Mouse (Mus musculus): Measurements from ENCODE around the gene Myl7.
"Not testable (repeated sequence)": the region's sequence is repeated elsewhere in the genome, so short reads cannot be mapped to it uniquely, and the experiment has no call there.

Myl7 gene

DNA sequence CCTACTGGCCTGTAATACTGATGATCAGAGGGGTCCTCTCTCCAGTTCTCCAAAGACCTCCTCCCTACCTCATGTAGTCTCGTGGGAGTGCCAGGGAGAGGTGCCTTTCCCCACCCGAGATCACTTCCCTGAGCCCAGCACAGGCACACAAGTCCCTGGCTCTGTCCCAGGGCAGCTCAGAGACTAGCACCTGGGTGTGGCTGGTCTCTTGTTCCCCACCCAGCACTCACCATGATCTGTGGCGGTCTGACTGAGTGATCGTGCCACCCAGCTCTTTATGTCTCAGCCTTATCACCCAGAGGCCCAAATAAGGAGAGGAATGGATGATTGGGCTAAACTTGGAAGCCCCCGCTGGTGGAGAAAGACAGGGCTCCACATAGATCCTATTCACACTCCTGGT is at the start of gene Myl7:
Gene Myl7, minus strand, starts transcription at position 252 of the 400 bp plus-strand sequence.
- DNase-seq (ENCODE audit: low spot score in 2 of 2) = no peak

GRCm38 (mm10) chr11:5947796-5948195 is 49.2 kb upstream of the Myl7 start:
- DNase-seq (ENCODE audit: low spot score in 2 of 2) = no peak

DNA sequence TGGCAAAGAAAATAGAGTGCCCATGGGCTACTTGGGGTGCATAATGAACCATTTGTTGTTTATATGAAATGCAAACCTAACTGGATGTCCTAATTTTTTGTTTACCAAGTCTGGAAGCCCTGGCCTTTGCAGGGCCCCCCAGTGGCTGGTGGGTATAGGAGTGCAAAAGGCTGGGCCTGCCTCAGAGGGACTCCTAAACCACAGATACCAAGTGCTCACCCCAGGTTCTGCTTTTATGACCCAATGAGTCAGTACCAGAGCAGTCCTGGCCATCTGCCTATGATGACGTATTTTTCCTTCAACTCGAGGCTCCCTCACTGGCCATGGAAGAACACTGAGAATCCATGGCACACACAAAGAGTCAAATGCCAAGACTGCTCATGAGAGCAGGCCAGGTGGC is 46.5 kb upstream of the Myl7 start:
- DNase-seq (ENCODE audit: low spot score in 2 of 2) = no peak

DNA sequence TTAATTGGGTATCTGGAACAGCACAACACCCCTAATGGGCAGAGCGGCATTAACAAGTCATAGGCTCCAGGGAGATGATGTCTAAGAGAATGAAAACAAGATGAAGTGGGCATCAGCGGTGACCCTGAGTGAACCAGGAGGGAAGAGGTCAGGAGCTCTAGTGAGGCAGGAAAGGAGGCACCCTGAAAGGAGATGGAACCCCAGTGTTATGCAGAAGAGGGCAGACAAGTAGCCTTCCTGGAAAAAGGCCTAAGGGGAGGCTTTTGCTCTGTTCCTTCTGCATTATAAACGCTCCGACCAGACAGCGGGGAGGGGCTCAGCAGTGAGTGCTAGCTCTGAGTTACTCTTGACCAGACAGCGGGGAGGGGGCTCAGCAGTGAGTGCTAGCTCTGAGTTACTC is 44.4 kb upstream of the Myl7 start:
- no peak for DNase-seq (ENCODE audit: low spot score in 2 of 2)

GRCm38 (mm10) chr11:5934531-5934930 is 35.9 kb upstream of the Myl7 start:
- DNase-seq (ENCODE audit: low spot score in 2 of 2) = not testable (repeated sequence)

GRCm38 (mm10) chr11:5931947-5932346 is 33.4 kb upstream of the Myl7 start:
- DNase-seq (ENCODE audit: low spot score in 2 of 2) = not testable (repeated sequence)

- no peak for DNase-seq (ENCODE audit: low spot score in 2 of 2)
These were observed 32.0 kb upstream of the Myl7 start for GRCm38 (mm10) chr11:5930578-5930977.

- DNase-seq (ENCODE audit: low spot score in 2 of 2) = no peak
These were observed 28.2 kb upstream of the Myl7 start for GRCm38 (mm10) chr11:5926696-5927220.

DNA sequence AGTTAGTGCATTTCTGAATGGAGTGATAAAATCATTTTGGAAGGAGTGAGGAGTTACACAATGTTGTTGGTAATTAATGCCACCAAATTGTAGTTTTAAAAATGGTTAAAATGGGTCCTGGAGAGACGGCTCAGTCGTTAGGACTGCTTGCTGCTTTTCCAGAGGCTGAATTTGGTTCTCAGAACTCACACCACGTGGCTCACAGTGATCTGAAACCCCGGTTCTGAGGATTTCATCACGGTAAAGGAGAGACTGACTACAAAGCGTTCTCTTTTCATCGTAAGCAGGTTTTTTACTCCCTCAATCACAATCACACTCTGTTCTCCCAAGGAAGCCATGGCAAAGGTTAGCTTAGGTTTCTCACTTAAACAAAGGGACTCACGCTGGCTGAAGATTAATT is 26.1 kb upstream of the Myl7 start:
- DNase-seq (ENCODE audit: low spot score in 2 of 2) = no peak

DNA sequence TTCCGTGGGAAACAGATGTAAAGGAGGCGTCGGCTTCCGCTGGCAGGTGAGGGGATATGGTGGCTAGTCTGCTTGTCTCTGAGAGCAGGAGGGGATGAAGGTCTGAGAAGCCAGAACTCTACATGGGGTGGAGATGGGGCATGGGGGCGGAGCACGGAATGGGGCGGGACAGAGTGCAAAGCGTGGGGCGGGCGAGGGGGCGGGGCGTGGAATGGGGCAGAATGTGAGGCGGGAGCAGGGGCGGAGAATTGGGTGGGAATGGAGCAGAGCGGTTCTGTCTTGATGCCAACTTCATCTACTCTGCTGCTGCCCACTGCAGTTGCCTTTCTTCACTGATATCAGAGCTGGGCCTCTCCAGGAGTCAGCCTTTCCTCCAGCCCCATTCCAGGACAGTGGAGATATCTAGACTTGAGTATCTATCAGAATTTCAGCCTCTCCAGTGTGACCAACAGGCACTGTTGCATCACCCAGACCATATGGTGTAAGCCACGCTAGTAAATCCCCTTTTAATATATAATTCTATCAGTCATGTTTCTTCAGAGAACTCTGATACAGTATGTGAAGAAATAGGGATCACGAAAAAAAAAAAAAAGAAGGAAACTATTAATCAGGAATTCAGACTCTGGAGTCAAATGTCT is 21.9 kb upstream of the Myl7 start:
- no peak for DNase-seq (ENCODE audit: low spot score in 2 of 2)

GRCm38 (mm10) chr11:5919606-5920005 is 21.0 kb upstream of the Myl7 start:
- DNase-seq (ENCODE audit: low spot score in 2 of 2) = no peak

DNA sequence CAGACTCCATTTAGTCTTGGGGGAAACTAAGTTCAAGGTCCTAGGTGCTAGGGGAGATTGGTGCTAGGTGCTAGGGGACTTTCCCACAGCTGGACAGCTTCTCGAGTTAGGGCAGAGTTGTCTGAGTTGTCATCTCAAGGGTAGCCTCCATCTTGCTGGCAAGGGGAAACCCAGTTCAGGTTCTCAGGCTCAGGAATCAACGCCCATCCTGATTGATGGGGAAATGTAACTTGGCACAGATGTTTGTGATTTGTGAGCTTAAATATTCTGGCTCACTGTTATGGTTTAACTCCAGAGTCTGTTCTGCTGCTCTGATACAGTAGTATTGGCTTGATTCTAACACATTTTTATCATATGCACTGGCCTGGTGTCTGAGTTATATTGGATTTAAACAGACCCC is 19.5 kb upstream of the Myl7 start:
- DNase-seq (ENCODE audit: low spot score in 2 of 2) = no peak

GRCm38 (mm10) chr11:5916178-5916548 is 17.6 kb upstream of the Myl7 start:
- no peak for DNase-seq (ENCODE audit: low spot score in 2 of 2)

- no peak for DNase-seq (ENCODE audit: low spot score in 2 of 2)
These were observed 17.0 kb upstream of the Myl7 start for GRCm38 (mm10) chr11:5915429-5916177.

DNA sequence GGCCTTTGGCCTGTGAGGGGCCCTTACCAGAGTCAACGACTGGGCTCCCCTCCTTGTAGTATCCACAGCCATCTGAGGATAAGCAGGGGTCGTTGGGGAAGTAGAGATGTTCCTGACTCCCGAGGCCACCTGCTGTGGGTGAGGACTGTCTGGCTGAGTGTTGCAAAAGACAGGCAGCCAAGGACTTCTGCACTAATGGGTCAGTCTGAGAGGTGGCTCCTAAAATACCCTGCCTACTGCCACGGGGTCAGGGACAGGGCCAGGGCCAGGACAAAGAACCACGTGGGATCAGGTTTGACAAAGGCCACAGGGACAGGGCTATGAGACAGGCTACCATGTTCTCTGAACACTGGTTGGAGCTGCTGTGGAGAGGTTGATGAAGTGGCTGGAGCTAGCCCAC is 16.4 kb upstream of the Myl7 start:
- no peak for DNase-seq (ENCODE audit: low spot score in 2 of 2)

- DNase-seq (ENCODE audit: low spot score in 2 of 2) = no peak
These were observed 15.4 kb upstream of the Myl7 start for GRCm38 (mm10) chr11:5913936-5914335.

GRCm38 (mm10) chr11:5913256-5913655 is 14.7 kb upstream of the Myl7 start:
- DNase-seq (ENCODE audit: low spot score in 2 of 2) = no peak

DNA sequence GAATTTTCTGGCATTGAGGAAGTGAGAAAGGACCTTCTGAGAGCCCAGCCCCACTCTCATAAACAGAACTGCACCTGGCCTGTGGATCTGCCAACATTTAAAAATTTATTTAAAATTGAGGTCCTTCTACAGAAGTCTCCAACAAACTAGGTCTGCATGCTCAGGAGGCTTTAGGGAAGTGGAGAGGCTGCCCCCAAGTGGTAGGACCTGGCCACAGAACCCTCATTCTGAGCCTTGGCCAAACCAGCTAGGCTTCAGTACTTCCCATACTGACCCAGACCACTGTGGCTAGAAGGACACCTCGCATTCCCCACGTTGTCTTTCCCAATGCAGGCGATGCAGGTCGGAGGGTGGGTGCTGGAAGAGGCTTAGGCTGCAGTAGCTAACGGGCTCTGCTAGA is 14.1 kb upstream of the Myl7 start:
- DNase-seq (ENCODE audit: low spot score in 2 of 2) = no peak

GRCm38 (mm10) chr11:5908642-5909041 is 10.1 kb upstream of the Myl7 start:
- DNase-seq (ENCODE audit: low spot score in 2 of 2) = no peak

DNA sequence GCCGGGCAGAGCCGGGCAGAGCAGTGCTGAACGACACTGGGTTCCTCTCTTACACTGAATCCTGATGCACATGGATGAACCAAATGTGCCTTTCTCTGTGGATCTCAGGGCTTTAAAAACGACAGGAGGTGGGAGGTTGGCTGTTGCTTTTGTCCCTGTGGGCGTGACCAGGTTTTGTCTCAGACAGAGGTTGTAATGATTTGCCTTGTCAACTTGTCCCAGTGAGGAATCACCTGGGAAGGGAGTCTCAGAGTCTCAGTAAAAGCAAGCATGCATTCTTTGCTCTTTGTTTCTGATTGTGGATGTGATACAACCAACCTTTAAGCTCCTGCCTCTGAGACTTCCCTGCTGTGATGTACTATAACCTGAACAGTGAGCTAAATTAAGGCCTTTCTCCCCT is 8.5 kb upstream of the Myl7 start:
- no peak for DNase-seq (ENCODE audit: low spot score in 2 of 2)

- DNase-seq (ENCODE audit: low spot score in 2 of 2) = no peak
These were observed 7.4 kb upstream of the Myl7 start for GRCm38 (mm10) chr11:5905778-5906518.

GRCm38 (mm10) chr11:5904871-5905270 is 6.3 kb upstream of the Myl7 start:
- DNase-seq (ENCODE audit: low spot score in 2 of 2) = no peak

GRCm38 (mm10) chr11:5904357-5904756 is 5.8 kb upstream of the Myl7 start:
- DNase-seq (ENCODE audit: low spot score in 2 of 2) = no peak
